Mouse (Mus musculus) kidney, postnatal 10 days (tissue): ENCODE results near the gene Tmem185a.
"Not testable (repeated sequence)": the region's sequence is repeated elsewhere in the genome, so short reads cannot be mapped to it uniquely, and the experiment has no call there.

ENCODE experiments used
- DNase-seq: peaks from one replicate; pipeline ENCODE4 v3.0.0; 2021; ENCODE audit warnings: mixed read lengths

Tmem185a gene

DNA sequence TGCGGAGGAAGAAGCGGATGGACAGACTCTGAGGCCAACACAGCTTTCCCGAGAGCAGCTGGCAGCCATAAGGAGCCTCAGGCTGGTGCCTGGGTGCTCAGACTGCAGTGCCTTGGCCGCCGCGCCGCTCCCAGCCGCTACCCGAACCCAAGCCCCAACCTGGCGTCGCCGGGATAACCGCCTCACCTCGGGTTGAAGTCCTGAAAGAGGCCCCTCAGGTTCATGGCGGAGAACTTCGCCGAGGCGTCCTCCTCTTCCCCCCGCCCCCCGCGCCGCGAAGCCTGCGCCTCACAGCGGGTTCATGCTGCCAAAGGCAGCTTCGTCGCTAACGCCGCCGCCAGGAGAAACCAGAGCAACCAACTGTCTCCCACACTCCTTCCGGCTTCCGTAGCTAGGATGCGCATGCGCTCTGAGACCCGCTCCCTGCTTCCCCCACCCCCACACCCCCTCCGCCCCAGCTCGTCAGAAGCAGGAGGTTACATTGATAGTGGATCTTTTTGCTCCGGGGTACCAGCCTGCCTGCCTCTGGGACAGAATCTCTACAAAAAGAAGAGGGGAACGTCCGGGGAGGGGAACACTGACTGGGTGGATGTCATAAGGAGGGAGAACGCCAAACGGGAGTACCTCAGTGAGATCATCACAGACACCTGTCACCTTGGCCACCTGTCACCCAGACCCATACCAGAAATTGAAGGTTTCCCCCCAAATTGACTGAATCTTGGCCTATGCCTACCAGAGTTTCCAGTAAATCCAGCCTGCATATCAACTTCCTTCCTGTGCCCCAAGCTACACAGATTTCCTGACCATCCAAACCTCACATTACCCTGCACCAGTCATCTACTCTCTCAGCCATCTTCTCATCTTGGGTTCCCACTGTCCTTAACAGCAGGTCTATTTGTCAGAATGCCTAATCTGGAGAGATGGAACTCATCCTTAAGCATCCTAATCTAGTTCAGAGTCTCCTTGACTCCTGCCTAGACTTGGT, at the start of gene Tmem185a:
Tmem185a (minus strand) TSS at position 389 of the 985 bp plus-strand sequence.
- DNase-seq = peak; percentile 90

DNA sequence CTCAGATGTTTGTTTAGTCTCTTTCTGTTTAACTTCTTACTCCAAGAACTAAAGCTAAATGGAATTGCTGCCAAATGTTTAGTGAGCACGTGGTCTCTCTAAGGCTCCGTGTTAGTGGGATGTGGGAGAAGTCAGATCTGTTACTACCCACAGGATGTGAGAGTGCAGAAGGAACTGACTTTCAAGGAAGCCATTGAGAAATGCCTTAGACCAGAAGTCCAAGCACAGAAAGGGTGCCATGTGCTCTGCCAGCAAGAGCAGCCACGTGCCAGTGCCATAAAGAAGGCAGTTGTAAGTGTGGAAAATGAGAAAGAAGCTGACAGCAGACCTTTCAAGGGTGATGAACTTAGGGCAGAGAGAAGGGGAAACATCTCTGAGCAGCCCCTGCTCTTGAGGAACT, 37.4 kb upstream of the Tmem185a start:
- DNase-seq = not testable (repeated sequence)

DNA sequence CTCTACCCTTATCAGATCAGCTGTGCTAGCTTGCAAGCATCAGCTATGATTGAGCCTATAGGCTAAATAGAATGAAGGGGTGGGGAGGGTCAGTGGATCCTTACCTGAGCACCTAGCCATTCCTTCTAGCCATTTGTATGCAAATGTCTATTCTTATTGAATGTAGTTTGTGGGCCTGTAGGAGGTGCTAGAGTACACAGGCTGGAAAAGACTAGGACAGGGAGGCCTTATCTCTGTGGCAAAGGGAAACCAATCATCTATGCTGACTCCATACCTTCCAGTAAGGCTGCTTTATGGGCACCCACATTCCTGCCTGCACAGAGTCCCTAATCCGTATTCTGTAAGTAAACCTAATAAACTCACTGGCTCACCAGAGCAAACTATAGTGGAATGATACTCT, 10.3 kb upstream of the Tmem185a start:
- not testable (repeated sequence) for DNase-seq

DNA sequence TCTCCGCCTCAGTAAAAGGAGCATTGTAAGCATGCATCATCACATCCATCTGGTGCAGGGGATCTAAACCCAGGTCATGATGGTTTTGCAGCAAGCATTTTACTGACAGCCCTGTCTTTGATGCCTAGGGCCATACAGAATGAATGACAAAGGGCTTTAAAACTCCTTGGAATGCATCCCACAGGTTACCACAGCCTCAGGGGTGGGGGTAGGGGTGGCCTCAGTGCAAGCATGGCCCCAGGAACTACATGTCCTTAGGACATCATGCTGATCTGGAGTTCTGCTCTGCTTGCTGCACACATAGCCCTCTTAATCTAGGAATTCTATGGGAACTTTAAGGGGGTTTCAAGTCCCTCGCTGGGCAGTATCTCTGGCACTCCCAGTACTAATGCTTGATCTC, 5.2 kb upstream of the Tmem185a start:
- DNase-seq = no peak

DNA sequence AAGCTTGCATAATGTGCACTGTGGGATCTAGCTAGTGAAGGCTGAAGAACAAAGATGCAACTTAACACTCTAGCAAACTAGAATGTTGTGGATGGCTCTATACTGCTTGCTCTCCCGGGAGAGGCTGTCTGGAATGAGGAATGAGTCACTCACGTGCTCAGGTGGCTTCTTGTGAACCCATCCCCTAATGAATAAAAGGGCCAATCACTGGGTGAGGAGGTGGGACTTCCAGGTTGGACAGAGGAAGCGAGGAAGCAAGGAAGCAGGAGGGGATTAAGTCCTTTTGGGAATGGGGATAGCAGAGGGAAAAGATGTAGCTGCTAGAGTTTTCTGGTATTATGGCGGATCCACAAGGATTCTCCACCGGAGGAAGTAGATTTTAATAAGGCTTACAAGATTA, 1.7 kb upstream of the Tmem185a start:
- no peak for DNase-seq

DNA sequence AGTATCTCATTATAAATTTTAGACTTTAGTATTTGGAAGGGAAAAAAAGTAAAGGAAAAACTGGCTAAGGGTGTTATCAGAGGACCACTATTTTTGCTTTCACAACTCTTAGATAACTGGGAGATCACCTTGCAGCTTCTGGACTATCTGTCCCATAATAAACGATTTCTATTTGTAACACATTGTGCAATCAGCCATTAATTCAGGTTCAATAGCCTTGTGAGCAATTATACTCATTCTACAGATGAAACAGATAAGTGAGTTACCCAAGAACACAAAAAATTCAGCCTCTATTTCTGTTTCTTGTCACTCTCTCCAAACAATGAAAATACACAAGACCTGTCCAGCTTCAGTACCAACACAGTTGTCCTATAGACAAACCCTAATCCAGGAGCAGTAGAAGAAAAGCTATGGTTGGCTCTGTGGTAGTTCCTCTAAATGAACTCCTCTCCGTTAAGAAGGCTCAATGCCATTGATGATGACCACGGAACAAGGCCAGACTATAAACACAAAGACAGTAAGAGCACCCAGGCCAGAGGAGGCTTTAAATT, 1.7 kb downstream of the Tmem185a start:
- DNase-seq = no peak

DNA sequence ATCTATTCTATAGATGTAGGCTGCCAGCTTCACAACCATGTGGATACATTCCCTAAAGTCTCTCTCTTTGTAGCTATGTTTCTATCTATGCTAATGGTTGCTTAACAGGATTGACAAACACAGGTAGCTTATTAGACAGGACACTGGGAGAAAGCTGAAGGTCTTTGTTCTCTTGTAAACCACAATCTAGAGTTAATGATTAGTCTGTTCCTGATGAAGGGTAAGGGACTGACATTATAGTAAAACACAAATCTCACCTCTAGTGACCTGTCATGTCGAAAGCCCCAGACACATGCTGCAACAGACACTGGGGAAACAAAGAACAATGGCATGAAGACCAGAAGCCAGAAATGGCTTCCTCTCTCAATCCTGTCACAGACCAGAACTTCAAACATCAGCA, 10.1 kb downstream of the Tmem185a start:
- DNase-seq = no peak

DNA sequence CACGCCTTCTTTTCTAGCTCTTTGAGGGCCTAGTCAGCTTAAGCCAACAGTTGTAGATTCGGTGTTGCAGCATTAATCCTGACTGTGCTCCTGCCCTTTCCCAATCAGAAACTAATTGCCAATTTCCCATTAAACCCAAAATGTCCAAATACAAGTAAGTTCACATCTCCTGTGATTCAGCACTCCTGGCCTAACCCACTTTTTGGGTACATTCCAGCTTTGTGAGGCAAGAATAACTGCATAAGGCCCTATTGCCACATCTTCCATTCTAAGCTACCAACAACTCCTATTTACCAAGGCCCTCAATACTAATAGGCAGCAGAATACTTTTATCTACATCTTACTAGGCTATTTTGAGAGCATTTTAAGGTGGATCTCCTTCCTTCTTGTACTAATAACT, 11.5 kb downstream of the Tmem185a start:
- DNase-seq = no peak

DNA sequence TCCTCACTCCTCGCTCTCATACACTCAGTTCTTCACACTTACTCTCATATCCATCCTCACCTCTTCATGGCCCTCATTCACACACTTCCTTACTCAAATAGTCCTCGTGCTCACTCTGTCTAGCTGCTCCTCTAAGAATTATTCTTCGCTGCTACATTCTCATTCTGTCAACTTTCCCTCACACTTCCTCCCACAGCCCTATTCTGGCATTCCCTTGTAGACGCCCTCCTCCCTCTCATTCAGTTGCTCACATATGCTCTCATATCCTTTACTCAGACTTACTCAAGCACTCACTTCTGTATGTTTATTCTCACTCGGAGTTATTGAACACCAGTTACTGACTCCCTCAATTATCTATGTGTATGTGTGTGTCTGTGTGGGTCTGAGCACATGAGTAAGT, 13.4 kb downstream of the Tmem185a start:
- no peak for DNase-seq

DNA sequence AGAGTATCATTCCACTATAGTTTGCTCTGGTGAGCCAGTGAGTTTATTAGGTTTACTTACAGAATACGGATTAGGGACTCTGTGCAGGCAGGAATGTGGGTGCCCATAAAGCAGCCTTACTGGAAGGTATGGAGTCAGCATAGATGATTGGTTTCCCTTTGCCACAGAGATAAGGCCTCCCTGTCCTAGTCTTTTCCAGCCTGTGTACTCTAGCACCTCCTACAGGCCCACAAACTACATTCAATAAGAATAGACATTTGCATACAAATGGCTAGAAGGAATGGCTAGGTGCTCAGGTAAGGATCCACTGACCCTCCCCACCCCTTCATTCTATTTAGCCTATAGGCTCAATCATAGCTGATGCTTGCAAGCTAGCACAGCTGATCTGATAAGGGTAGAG, 24.6 kb downstream of the Tmem185a start:
- DNase-seq = not testable (repeated sequence)

DNA sequence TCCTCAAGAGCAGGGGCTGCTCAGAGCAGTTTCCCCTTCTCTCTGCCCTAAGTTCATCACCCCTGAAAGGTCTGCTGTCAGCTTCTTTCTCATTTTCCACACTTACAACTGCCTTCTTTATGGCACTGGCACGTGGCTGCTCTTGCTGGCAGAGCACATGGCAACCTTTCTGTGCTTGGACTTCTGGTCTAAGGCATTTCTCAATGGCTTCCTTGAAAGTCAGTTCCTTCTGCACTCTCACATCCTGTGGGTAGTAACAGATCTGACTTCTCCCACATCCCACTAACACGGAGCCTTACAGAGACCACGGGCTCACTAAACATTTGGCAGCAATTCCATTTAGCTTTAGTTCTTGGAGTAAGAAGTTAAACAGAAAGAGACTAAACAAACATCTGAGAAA, 51.5 kb downstream of the Tmem185a start:
- DNase-seq = not testable (repeated sequence)
